Mouse (Mus musculus) heart, embryonic 10.5 days (tissue): ENCODE measurements around the gene Ctbp1. TPM values are rescaled to one million over a fixed set of nuclear protein-coding genes. Genes with fewer than 3 reads are reported as not detected.

Experiments used
- DNase-seq: peaks from one replicate; pipeline ENCODE4 v3.0.0-alpha.2; 2017; ENCODE audit warnings: low spot score
- H3K27ac ChIP-seq: fragments of 300-500 bp; sonication (generic); 2 replicates; pipeline ENCODE4 v1.5.1; 2016; ENCODE audit warnings: mild to moderate bottlenecking
- H3K27me3 ChIP-seq: fragments of 300-500 bp; sonication (generic); 2 replicates; pipeline ENCODE4 v1.6.1; 2016; ENCODE audit warnings: mild to moderate bottlenecking; ENCODE audit not compliant: poor library complexity, insufficient read depth, severe bottlenecking
- H3K36me3 ChIP-seq: fragments of 300-500 bp; sonication (generic); 2 replicates; pipeline ENCODE4 v1.6.1; 2016; ENCODE audit warnings: mild to moderate bottlenecking, moderate library complexity
- H3K4me1 ChIP-seq: fragments of 300-500 bp; sonication (generic); 2 replicates; pipeline ENCODE4 v1.6.1; 2016; ENCODE audit warnings: mild to moderate bottlenecking
- H3K4me3 ChIP-seq: fragments of 300-500 bp; sonication (generic); 2 replicates; pipeline ENCODE4 v1.5.1; 2016; ENCODE audit warnings: mild to moderate bottlenecking, moderate library complexity
- H3K9me3 ChIP-seq: fragments of 300-500 bp; sonication (generic); 2 replicates; pipeline ENCODE4 v1.6.1; 2016; ENCODE audit warnings: mild to moderate bottlenecking, moderate library complexity
- WGBS: fragments of 180-500 bp; shearing (Covaris S2); methylation state at CpG from one replicate; pipeline ENCODE4 v1.1.7; 2016; 5-methylcytosine and 5-hydroxymethylcytosine counted together
- polyA plus RNA-seq: library from polyadenylated mRNA; unstranded; fragments of >200 nt; fragmentation: Nextera tagmentation; extraction: Ambion mirVana; gene quantifications from 2 replicates; pipeline ENCODE4 v1.2.1, GENCODE M21; 2016

The Ctbp1 gene
- polyA plus RNA-seq, 1 experiment from 2014 or later, result 331 TPM

GRCm38 (mm10) chr5:33274085-33274952, 475 bp downstream of the Ctbp1 start:
- Histone ChIP-seq H3K36me3 (peaks cover 17% of the 10 kb centered on the region), H3K27me3 (no peaks in the 10 kb centered on the region), H3K4me1 (peaks cover 39% of the 10 kb centered on the region), H3K4me3 (peak overlapping the region; percentile 91), H3K9me3 (no peaks in the 10 kb centered on the region), H3K27ac (peak overlapping the region; percentile 98)
- under 1% methylated on average over 94 of the region's 97 CpGs for WGBS
- peak; percentile 94 for DNase-seq

GRCm38 (mm10) chr5:33273777-33274084, 1.1 kb downstream of the Ctbp1 start:
- peak; percentile 86 for DNase-seq
- WGBS, result 5% methylated on average over 6 of the region's 6 CpGs
- peaks cover 39% of the 10 kb centered on the region for H3K4me1 ChIP-seq
- H3K27ac ChIP-seq, result peak overlapping the region; percentile 98
- peaks cover 22% of the 10 kb centered on the region for H3K36me3 ChIP-seq
- peak overlapping the region; percentile 91 for H3K4me3 ChIP-seq
- no peaks in the 10 kb centered on the region for H3K9me3 ChIP-seq
- H3K27me3 ChIP-seq, result no peaks in the 10 kb centered on the region

- peak overlapping the region; percentile 98 for H3K27ac ChIP-seq
- 73% methylated on average over 7 of the region's 7 CpGs for WGBS
These were observed 1.7 kb downstream of the Ctbp1 start for GRCm38 (mm10) chr5:33272845-33273776.

GRCm38 (mm10) chr5:33272146-33272545, 2.6 kb downstream of the Ctbp1 start:
- peaks cover 39% of the 10 kb centered on the region for H3K4me1 ChIP-seq
- no peak for DNase-seq
- no peaks in the 10 kb centered on the region for H3K9me3 ChIP-seq
- peak overlapping the region; percentile 56 for H3K27ac ChIP-seq
- H3K36me3 ChIP-seq, result peaks cover 38% of the 10 kb centered on the region
- peak overlapping the region; percentile 91; the same call in 1 of the 2 replicates for H3K4me3 ChIP-seq
- 71% methylated on average over 7 of the region's 7 CpGs for WGBS
- no peaks in the 10 kb centered on the region for H3K27me3 ChIP-seq

More at GRCm38 (mm10) chr5:33272845-33273776, 1.7 kb downstream of the Ctbp1 start:
- no peaks in the 10 kb centered on the region for H3K27me3 ChIP-seq
- no peaks in the 10 kb centered on the region for H3K9me3 ChIP-seq
- peak overlapping the region; percentile 91 for H3K4me3 ChIP-seq
- H3K4me1 ChIP-seq, result peaks cover 39% of the 10 kb centered on the region
- peaks cover 29% of the 10 kb centered on the region for H3K36me3 ChIP-seq
- no peak for DNase-seq

GRCm38 (mm10) chr5:33270568-33270967, 4.2 kb downstream of the Ctbp1 start:
- 22% methylated on average over 5 of the region's 5 CpGs for WGBS
- no peak overlapping the region for H3K4me3 ChIP-seq
- H3K4me1 ChIP-seq, result peaks cover 39% of the 10 kb centered on the region
- H3K9me3 ChIP-seq, result no peaks in the 10 kb centered on the region
- peak overlapping the region; percentile 56; the same call in 1 of the 2 replicates for H3K27ac ChIP-seq
- no peaks in the 10 kb centered on the region for H3K27me3 ChIP-seq
- DNase-seq, result peak; percentile 85
- H3K36me3 ChIP-seq, result peaks cover 54% of the 10 kb centered on the region

- 91% methylated on average over 5 of the region's 5 CpGs for WGBS
These were observed 20.4 kb downstream of the Ctbp1 start for GRCm38 (mm10) chr5:33254416-33254815.

GRCm38 (mm10) chr5:33248186-33248585, 26.6 kb downstream of the Ctbp1 start:
- Histone ChIP-seq H3K4me3 (no peak overlapping the region), H3K36me3 (peaks cover 93% of the 10 kb centered on the region), H3K27me3 (no peaks in the 10 kb centered on the region), H3K9me3 (no peaks in the 10 kb centered on the region), H3K4me1 (no peaks in the 10 kb centered on the region), H3K27ac (no peak overlapping the region)
- 84% methylated on average over 12 of the region's 12 CpGs for WGBS
- no peak for DNase-seq

More at GRCm38 (mm10) chr5:33254416-33254815, 20.4 kb downstream of the Ctbp1 start:
- no peak for DNase-seq
- H3K27ac ChIP-seq, result no peak overlapping the region
- no peaks in the 10 kb centered on the region for H3K27me3 ChIP-seq
- no peak overlapping the region for H3K4me3 ChIP-seq
- H3K36me3 ChIP-seq, result peaks cover 100% of the 10 kb centered on the region
- no peaks in the 10 kb centered on the region for H3K9me3 ChIP-seq
- H3K4me1 ChIP-seq, result no peaks in the 10 kb centered on the region

- H3K4me3 ChIP-seq, result no peak overlapping the region
- peaks cover 93% of the 10 kb centered on the region for H3K36me3 ChIP-seq
- H3K4me1 ChIP-seq, result no peaks in the 10 kb centered on the region
- 88% methylated on average over 2 of the region's 2 CpGs for WGBS
- H3K27ac ChIP-seq, result no peak overlapping the region
- no peaks in the 10 kb centered on the region for H3K27me3 ChIP-seq
- DNase-seq, result no peak
- H3K9me3 ChIP-seq, result no peaks in the 10 kb centered on the region
These were observed 27.4 kb downstream of the Ctbp1 start for GRCm38 (mm10) chr5:33247387-33247786.

- no peaks in the 10 kb centered on the region for H3K27me3 ChIP-seq
- no peak overlapping the region for H3K4me3 ChIP-seq
- no peaks in the 10 kb centered on the region for H3K9me3 ChIP-seq
- WGBS, result 77% methylated on average over 3 of the region's 3 CpGs
- no peak for DNase-seq
- peaks cover 5% of the 10 kb centered on the region for H3K4me1 ChIP-seq
- peaks cover 89% of the 10 kb centered on the region for H3K36me3 ChIP-seq
- H3K27ac ChIP-seq, result no peak overlapping the region
These were observed 29.1 kb downstream of the Ctbp1 start for GRCm38 (mm10) chr5:33245701-33246100.

GRCm38 (mm10) chr5:33244377-33244920, 30.3 kb downstream of the Ctbp1 start:
- Histone ChIP-seq H3K9me3 (no peaks in the 10 kb centered on the region), H3K27ac (no peak overlapping the region), H3K4me3 (no peak overlapping the region), H3K36me3 (peaks cover 76% of the 10 kb centered on the region), H3K27me3 (no peaks in the 10 kb centered on the region), H3K4me1 (peaks cover 17% of the 10 kb centered on the region)
- no peak for DNase-seq
- WGBS, result 63% methylated on average over 5 of the region's 5 CpGs

- Histone ChIP-seq H3K27me3 (no peaks in the 10 kb centered on the region), H3K9me3 (no peaks in the 10 kb centered on the region), H3K4me3 (no peak overlapping the region), H3K4me1 (peaks cover 44% of the 10 kb centered on the region), H3K36me3 (peaks cover 35% of the 10 kb centered on the region), H3K27ac (peak overlapping the region; percentile 73; the same call in 1 of the 2 replicates)
- 34% methylated on average over 3 of the region's 3 CpGs for WGBS
- DNase-seq, result no peak
These were observed 34.9 kb downstream of the Ctbp1 start for GRCm38 (mm10) chr5:33239934-33240333.

GRCm38 (mm10) chr5:33239111-33239714, 35.6 kb downstream of the Ctbp1 start:
- H3K4me1 ChIP-seq, result peaks cover 51% of the 10 kb centered on the region
- no peak overlapping the region for H3K4me3 ChIP-seq
- H3K36me3 ChIP-seq, result peaks cover 31% of the 10 kb centered on the region
- no peaks in the 10 kb centered on the region for H3K9me3 ChIP-seq
- peak overlapping the region; percentile 73 for H3K27ac ChIP-seq
- WGBS, result 66% methylated on average over 3 of the region's 3 CpGs
- DNase-seq, result no peak
- no peaks in the 10 kb centered on the region for H3K27me3 ChIP-seq
